Mouse (Mus musculus) heart, postnatal 0 days (tissue): ENCODE data around the gene Kmt2e.
A peak's percentile ranks its signal among the peaks of the same experiment; 100 is the strongest.

Source experiments
- CTCF ChIP-seq: IDR thresholded peaks from 2 replicates; pipeline ENCODE4 v1.5.1; 2016; ENCODE audit warnings: antibody characterized with exemption, control low read depth, low read depth
- EP300 ChIP-seq: IDR thresholded peaks from 2 replicates; pipeline ENCODE4 v1.6.1; 2016; ENCODE audit warnings: antibody characterized with exemption, low read depth

DNA sequence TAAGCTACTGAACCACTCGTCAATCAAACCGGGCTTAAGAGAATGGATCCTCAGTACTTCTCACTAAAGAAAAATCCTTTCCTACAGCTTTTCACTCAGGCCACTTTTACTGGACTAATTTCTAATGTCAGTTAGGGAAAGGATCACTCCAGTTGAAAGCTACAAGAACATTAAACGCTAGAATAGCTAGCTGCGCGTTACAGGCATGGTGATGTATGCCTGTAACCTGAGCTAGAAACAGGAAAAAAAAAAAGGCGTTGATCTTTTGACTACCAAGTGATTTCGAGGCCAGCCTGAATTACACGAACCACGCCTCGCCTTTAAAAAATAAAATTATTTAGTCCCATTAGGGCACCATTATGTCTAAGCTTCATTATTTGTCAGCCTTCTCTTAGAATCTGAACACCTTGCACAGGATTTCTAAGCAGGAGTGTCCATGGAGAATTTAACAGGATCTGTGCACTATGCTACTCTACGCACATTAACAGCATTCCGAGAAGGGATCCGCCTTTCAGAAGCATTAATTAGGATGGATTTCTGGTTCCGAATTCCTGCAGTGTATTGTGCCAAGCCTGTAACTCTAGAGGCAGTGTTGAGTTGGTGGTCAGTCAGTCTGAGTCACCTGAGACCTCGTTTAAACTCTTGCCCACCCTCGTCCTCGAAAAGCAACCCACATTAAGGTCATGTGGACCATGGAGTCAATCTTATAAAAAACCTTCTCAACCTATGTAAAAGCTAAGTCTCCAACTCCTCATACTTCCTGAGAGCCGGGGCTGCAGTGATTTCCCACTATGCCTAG is 15.2 kb upstream of the Kmt2e start:
- peak; percentile 24; the same call in 1 of the 2 replicates for TF ChIP-seq CTCF
- no peak for TF ChIP-seq EP300
